Mouse (Mus musculus): ENCODE results near the gene Slc2a5. TPM values are rescaled to one million over a fixed set of nuclear protein-coding genes. Genes with fewer than 3 reads are reported as not detected.
A peak's percentile ranks its signal among the peaks of the same experiment; 100 is the strongest.

Gene Slc2a5
- polyA plus RNA-seq, 1 experiment from 2014 or later, result 1.1 TPM

GRCm38 (mm10) chr4:150157348-150157882 lies 38.3 kb downstream of the Slc2a5 start:
- Histone ChIP-seq H3K4me3 (no peak overlapping the region), H3K27ac (no peak overlapping the region), H3K36me3 (no peaks in the 10 kb centered on the region), H3K4me1 (peaks cover 8% of the 10 kb centered on the region; the same call in 1 of the 2 replicates), H3K27me3 (ENCODE audit: low read depth, poor library complexity, severe bottlenecking) (no peaks in the 10 kb centered on the region), H3K9me3 (replicated peaks) (no peaks in the 10 kb centered on the region)
- DNase-seq (ENCODE audit: low spot score), result no peak
- 73% methylated on average over 14 of the region's 14 CpGs for WGBS

DNA sequence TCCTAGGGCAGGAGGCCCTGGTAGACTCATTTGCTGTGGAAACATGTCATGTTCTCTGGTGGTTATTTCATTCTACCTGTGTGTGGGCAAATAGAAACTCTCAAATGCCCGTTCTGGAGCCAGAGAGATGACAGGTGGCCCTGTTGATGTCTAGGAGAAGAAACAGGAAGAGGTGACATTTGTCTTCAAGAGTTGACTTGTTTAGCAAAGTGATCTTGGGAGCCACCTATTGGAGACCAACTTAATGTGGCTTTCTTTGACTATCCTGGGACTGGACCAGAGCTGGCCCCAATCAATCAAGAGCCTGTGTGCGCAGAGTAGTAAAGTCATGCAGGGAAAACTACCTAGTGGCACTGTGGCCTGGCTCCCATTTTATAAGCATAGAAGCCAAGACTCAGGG lies 40.4 kb downstream of the Slc2a5 start:
- H3K4me3 ChIP-seq, result no peak overlapping the region
- no peak for DNase-seq (ENCODE audit: low spot score)
- H3K36me3 ChIP-seq, result no peaks in the 10 kb centered on the region
- no peaks in the 10 kb centered on the region for H3K27me3 ChIP-seq (ENCODE audit: low read depth, poor library complexity, severe bottlenecking)
- WGBS, result 91% methylated on average over 2 of the region's 2 CpGs
- peaks cover 4% of the 10 kb centered on the region; the same call in 1 of the 2 replicates for H3K9me3 ChIP-seq (replicated peaks)
- H3K27ac ChIP-seq, result no peak overlapping the region
- H3K4me1 ChIP-seq, result peaks cover 8% of the 10 kb centered on the region; the same call in 1 of the 2 replicates

GRCm38 (mm10) chr4:150162561-150163169 lies 43.6 kb downstream of the Slc2a5 start:
- Histone ChIP-seq H3K36me3 (no peaks in the 10 kb centered on the region), H3K27me3 (ENCODE audit: low read depth, poor library complexity, severe bottlenecking) (no peaks in the 10 kb centered on the region), H3K27ac (no peak overlapping the region), H3K9me3 (replicated peaks) (peaks cover 4% of the 10 kb centered on the region; the same call in 1 of the 2 replicates), H3K4me1 (peaks cover 12% of the 10 kb centered on the region; the same call in 1 of the 2 replicates), H3K4me3 (no peak overlapping the region)
- WGBS, result 68% methylated on average over 13 of the region's 13 CpGs
- DNase-seq (ENCODE audit: low spot score), result no peak

DNA sequence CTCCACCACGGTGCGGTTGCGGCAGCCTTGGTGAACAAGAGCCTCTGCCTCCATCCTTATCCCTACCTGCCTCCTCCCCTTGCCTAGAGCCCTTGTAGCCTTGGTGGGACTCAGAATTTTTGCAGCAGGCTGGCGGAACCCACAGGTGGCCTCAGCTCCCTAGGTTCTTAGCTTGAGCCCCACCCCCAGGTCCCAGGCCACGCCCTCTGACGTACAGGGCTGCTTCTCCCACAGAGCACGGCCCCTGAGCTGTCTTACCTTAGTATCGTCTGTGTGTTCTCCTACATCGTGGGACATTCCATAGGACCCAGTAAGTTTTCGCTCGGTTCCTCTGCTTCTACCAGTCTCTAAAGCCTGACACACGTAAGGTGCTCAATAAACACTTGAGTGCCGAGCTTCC lies 45.8 kb downstream of the Slc2a5 start:
- H3K4me3 ChIP-seq, result 0 out of 2 replicates have a peak overlapping the region, but pooled peaks have one; percentile 2
- 35% methylated on average over 13 of the region's 13 CpGs for WGBS
- H3K27ac ChIP-seq, result no peak overlapping the region
- no peaks in the 10 kb centered on the region for H3K27me3 ChIP-seq (ENCODE audit: low read depth, poor library complexity, severe bottlenecking)
- no peak for DNase-seq (ENCODE audit: low spot score)
- H3K36me3 ChIP-seq, result no peaks in the 10 kb centered on the region
- 0 out of 2 replicates have a peak, but pooled peaks cover 5% of the 10 kb centered on the region for H3K4me1 ChIP-seq
- H3K9me3 ChIP-seq (replicated peaks), result peaks cover 4% of the 10 kb centered on the region; the same call in 1 of the 2 replicates

DNA sequence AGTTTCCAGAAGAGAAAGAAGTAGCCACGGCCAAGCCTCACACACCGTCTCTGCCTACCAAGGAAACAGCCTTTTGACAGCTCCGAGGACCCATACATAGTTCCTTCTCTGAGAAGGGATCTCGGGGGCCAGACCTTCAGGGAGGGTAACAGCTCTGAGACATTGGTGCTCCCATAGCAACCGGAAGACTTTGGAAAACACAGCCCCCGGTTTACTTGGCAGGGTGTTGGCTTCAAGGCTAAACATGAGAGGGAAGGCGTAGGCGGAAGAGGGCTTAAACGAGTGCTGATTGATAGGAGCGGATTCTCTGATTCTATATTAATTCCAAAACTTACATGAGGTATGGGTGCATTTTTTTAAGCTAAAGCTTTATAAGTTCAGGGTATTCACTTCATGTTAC lies 49.3 kb downstream of the Slc2a5 start:
- Histone ChIP-seq H3K9me3 (replicated peaks) (no peaks in the 10 kb centered on the region; the same call in 1 of the 2 replicates), H3K4me3 (no peak overlapping the region), H3K4me1 (peaks cover 12% of the 10 kb centered on the region; the same call in 1 of the 2 replicates), H3K27me3 (ENCODE audit: low read depth, poor library complexity, severe bottlenecking) (no peaks in the 10 kb centered on the region), H3K27ac (no peak overlapping the region), H3K36me3 (no peaks in the 10 kb centered on the region)
- WGBS, result 85% methylated on average over 10 of the region's 10 CpGs
- no peak for DNase-seq (ENCODE audit: low spot score)

GRCm38 (mm10) chr4:150172107-150172506 lies 53.0 kb downstream of the Slc2a5 start:
- H3K27me3 ChIP-seq (ENCODE audit: low read depth, poor library complexity, severe bottlenecking), result no peaks in the 10 kb centered on the region
- no peak overlapping the region for H3K4me3 ChIP-seq
- peaks cover 17% of the 10 kb centered on the region for H3K4me1 ChIP-seq
- 71% methylated on average over 8 of the region's 8 CpGs for WGBS
- no peak overlapping the region for H3K27ac ChIP-seq
- DNase-seq (ENCODE audit: low spot score), result no peak
- H3K9me3 ChIP-seq (replicated peaks), result no peaks in the 10 kb centered on the region
- H3K36me3 ChIP-seq, result no peaks in the 10 kb centered on the region

- DNase-seq (ENCODE audit: low spot score), result no peak
- H3K27ac ChIP-seq, result no peak overlapping the region
- H3K4me3 ChIP-seq, result no peak overlapping the region
- 56% methylated on average over 10 of the region's 10 CpGs for WGBS
- H3K36me3 ChIP-seq, result no peaks in the 10 kb centered on the region
- H3K27me3 ChIP-seq (ENCODE audit: low read depth, poor library complexity, severe bottlenecking), result no peaks in the 10 kb centered on the region
- peaks cover 27% of the 10 kb centered on the region for H3K4me1 ChIP-seq
- no peaks in the 10 kb centered on the region for H3K9me3 ChIP-seq (replicated peaks)
Observed at GRCm38 (mm10) chr4:150173281-150173680, 54.2 kb downstream of the Slc2a5 start.

DNA sequence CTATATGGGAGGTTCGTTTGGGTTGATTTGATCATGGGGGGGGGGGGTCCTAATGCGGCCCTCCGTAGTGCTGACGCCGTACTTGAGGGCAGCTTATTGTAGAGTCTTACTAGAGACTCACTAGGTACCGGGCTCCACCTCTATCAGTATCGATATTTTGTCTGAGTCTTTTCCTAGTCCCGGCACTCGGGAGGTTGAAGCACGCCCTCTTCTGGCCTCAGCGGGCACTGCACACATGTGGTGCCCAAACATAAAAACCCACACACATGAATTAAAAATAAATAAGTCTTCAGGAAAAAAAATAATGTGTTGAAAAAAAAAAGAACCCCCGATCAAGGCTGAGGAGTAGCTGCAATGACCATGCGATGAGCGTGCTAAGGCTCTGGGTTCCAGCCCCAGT lies 54.9 kb downstream of the Slc2a5 start:
- Histone ChIP-seq H3K36me3 (no peaks in the 10 kb centered on the region), H3K4me3 (no peak overlapping the region), H3K27ac (no peak overlapping the region), H3K4me1 (peaks cover 33% of the 10 kb centered on the region), H3K9me3 (replicated peaks) (no peaks in the 10 kb centered on the region), H3K27me3 (ENCODE audit: low read depth, poor library complexity, severe bottlenecking) (no peaks in the 10 kb centered on the region)
- no peak for DNase-seq (ENCODE audit: low spot score)
- 92% methylated on average over 14 of the region's 14 CpGs for WGBS

DNA sequence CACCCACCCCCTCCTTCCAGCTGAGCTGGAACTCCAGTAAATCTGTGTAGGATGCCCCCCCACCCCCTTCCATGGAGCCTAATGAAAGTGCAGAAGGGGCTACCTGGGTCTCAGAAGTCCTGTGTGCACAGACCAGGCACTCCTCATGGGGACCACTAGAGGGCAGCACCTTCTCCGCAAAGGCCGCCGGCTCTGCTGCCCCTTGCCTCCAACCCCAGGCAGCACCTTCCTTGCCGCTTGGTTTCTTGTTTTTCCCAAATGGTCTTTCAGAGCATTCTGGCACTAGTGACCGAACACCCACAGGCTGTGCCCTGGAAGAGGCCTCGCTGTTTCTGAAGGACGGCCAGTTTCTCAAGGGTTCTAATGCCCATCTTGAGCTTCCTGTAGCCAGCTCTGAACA lies 57.5 kb downstream of the Slc2a5 start:
- Histone ChIP-seq H3K9me3 (replicated peaks) (no peaks in the 10 kb centered on the region), H3K27ac (peak overlapping the region; percentile 26; the same call in 1 of the 2 replicates), H3K4me3 (0 out of 2 replicates have a peak overlapping the region, but pooled peaks have one; percentile 5), H3K4me1 (peaks cover 32% of the 10 kb centered on the region), H3K27me3 (ENCODE audit: low read depth, poor library complexity, severe bottlenecking) (no peaks in the 10 kb centered on the region), H3K36me3 (no peaks in the 10 kb centered on the region)
- DNase-seq (ENCODE audit: low spot score), result peak; percentile 81
- WGBS, result 7% methylated on average over 7 of the region's 7 CpGs

DNA sequence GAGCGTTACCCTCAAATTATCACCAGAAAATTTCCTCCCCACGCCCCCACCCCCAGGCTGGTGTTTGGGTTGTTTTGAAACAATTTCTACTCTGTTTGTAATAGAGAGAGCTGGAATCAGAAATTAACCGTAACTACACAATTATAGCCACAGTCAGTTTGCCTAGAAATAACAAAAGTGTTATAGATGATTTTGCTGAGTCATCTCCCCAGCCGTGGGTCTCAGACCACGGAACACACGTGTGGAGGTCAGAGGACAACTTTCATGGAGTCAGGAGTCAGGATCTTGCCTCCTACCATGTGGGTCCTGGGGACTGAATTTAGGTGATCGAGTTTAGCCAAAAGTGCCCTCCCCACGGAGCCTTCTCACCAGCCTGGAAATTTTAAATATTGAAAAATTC lies 58.0 kb downstream of the Slc2a5 start:
- Histone ChIP-seq H3K9me3 (replicated peaks) (no peaks in the 10 kb centered on the region), H3K27ac (no peak overlapping the region)
- WGBS, result 83% methylated on average over 8 of the region's 8 CpGs

DNA sequence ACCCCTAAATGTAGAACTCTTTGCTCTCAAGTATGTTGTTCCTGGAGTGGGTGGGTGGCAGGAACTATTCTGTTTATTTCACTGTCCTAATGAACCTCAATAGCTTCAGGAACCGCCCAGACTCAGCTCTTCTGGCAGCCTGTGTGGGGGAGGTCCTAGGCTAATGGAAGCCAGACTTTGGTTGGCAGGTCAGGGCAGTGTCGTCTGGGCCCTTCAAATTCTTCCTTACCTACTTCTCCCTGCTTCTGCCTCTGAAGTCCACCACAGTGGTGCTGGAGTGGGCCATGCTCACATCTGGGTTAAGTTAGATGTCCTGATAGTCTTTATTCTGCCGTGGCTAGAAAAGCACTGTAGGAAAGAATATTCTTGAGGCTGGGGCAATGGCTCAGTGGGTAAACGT lies 59.0 kb downstream of the Slc2a5 start:
- no peaks in the 10 kb centered on the region for H3K27me3 ChIP-seq (ENCODE audit: low read depth, poor library complexity, severe bottlenecking)
- no peaks in the 10 kb centered on the region for H3K9me3 ChIP-seq (replicated peaks)
- DNase-seq (ENCODE audit: low spot score), result peak; percentile 65
- no peaks in the 10 kb centered on the region for H3K36me3 ChIP-seq
- 18% methylated on average over 4 of the region's 4 CpGs for WGBS
- H3K4me3 ChIP-seq, result no peak overlapping the region
- H3K4me1 ChIP-seq, result peaks cover 26% of the 10 kb centered on the region
- peak overlapping the region; percentile 50; the same call in 1 of the 2 replicates for H3K27ac ChIP-seq

More for the DNA sequence above, 58.0 kb downstream of the Slc2a5 start:
- DNase-seq (ENCODE audit: low spot score), result no peak
- Histone ChIP-seq H3K36me3 (no peaks in the 10 kb centered on the region), H3K4me3 (no peak overlapping the region), H3K4me1 (peaks cover 26% of the 10 kb centered on the region), H3K27me3 (ENCODE audit: low read depth, poor library complexity, severe bottlenecking) (no peaks in the 10 kb centered on the region)

GRCm38 (mm10) chr4:150181304-150181703 lies 62.2 kb downstream of the Slc2a5 start:
- Histone ChIP-seq H3K9me3 (replicated peaks) (no peaks in the 10 kb centered on the region), H3K36me3 (no peaks in the 10 kb centered on the region), H3K27me3 (ENCODE audit: low read depth, poor library complexity, severe bottlenecking) (no peaks in the 10 kb centered on the region), H3K4me1 (peaks cover 25% of the 10 kb centered on the region), H3K27ac (no peak overlapping the region), H3K4me3 (no peak overlapping the region)
- 90% methylated on average over 7 of the region's 7 CpGs for WGBS
- DNase-seq (ENCODE audit: low spot score), result no peak

- Histone ChIP-seq H3K9me3 (replicated peaks) (no peaks in the 10 kb centered on the region), H3K4me1 (peaks cover 5% of the 10 kb centered on the region; the same call in 1 of the 2 replicates), H3K27ac (no peak overlapping the region), H3K4me3 (0 out of 2 replicates have a peak overlapping the region, but pooled peaks have one; percentile 2), H3K27me3 (ENCODE audit: low read depth, poor library complexity, severe bottlenecking) (no peaks in the 10 kb centered on the region), H3K36me3 (no peaks in the 10 kb centered on the region)
- 50% methylated on average over 11 of the region's 11 CpGs for whole genome bisulfite sequencing
- DNase-seq (ENCODE audit: low spot score), result no peak
Observed at GRCm38 (mm10) chr4:150188236-150188635, 69.2 kb downstream of the Slc2a5 start.

Measured in limb, embryonic 10.5 days (tissue).